Mouse (Mus musculus) common myeloid progenitor, adult 5-6 weeks (primary cell): ENCODE measurements around the gene Adamts3. TPM values are rescaled to one million over a fixed set of nuclear protein-coding genes. Genes with fewer than 3 reads are reported as not detected.
A peak's percentile ranks its signal among the peaks of the same experiment; 100 is the strongest.

ENCODE experiments used
- ATAC-seq: replicated peaks from 2 replicates; pipeline ENCODE4 v1.8.0; 2016; ENCODE audit warnings: low read depth, mild to moderate bottlenecking, moderate TSS enrichment, inconsistent platforms; ENCODE audit not compliant: poor library complexity, severe bottlenecking
- total RNA-seq: library from RNA; stranded (forward); fragments of 200-1000, 187-1606 nt; gene quantifications from 2 replicates; pipeline ENCODE4 v1.2.3, GENCODE M21; 2017

Adamts3 gene
- total RNA-seq, 1 experiment from 2014 or later = 13.4 TPM

DNA sequence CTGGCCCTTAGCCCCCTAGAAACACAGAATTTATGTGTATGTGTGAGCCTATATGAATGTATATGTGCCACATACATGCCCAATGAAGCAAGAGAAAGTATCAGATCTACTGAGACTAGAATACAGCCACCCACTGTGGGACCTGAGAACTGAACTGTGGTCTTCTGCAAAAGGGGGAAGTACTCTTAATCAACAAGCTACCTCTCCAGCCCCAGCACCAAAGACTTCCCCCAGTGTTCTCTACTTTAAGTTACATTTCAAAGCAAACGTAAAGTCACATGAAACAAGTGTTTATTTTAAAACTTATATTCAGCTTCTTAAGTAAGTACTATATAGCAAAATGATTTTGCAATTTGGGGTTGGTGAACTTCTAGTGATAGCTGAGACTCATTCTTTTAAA lies 62.0 kb downstream of the Adamts3 start:
- peak; percentile 58; the same call in 1 of the 2 replicates for ATAC-seq

DNA sequence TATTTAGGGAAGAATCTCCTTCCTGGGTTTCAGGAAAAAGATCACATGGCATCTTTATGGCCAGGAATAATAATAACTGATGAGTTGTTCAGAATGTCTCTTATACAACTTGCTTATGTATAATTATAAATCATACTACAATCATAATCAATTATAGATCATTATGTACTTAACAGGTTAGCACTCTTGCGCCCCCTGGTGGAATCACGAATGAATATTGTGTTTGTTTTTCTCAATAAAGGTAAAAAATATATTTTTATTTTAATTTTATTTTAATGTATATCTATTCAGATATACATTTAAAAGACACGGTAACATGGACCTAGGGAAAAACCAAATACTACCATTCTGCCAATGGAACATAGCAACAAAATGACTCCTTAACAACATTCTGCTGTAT lies 63.6 kb downstream of the Adamts3 start:
- ATAC-seq = no peak

DNA sequence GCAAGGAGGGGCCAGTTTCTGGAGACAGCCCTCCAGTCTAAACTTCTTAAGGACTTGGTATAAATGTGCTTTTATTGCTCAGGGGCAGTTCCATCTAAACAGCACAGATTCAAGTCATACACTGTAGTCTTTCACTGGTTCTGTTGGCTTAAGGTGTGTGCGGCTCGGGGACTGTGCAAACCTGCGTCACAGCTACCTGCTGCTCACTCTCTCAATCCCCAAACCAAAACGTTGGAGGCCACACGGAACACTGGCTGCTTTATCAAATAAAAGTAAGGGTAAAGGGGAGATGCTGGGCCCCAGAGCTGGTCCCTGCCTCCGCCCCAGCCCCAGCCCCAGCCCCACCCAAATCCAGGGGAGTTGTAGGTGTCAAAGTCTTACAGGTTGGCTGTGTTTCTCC lies 66.5 kb downstream of the Adamts3 start:
- no peak for ATAC-seq

DNA sequence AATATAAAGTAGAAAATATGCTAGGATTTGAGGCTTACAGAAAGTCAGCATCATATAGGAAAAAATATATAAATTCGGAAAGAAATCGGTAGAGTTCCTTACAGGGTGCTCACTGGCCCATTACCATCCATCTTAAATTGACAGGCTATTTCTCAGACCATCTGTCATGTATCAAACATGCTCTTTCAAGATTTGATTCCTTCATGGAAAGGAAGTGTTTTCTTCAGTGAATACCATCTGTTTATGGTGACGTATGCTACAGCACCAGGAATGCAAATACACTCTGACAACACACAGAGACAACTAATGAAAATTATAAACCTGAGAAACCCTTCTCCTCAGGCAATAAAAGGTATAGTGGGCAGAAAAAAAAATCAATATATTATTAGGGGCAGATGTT lies 68.6 kb downstream of the Adamts3 start:
- ATAC-seq = no peak

DNA sequence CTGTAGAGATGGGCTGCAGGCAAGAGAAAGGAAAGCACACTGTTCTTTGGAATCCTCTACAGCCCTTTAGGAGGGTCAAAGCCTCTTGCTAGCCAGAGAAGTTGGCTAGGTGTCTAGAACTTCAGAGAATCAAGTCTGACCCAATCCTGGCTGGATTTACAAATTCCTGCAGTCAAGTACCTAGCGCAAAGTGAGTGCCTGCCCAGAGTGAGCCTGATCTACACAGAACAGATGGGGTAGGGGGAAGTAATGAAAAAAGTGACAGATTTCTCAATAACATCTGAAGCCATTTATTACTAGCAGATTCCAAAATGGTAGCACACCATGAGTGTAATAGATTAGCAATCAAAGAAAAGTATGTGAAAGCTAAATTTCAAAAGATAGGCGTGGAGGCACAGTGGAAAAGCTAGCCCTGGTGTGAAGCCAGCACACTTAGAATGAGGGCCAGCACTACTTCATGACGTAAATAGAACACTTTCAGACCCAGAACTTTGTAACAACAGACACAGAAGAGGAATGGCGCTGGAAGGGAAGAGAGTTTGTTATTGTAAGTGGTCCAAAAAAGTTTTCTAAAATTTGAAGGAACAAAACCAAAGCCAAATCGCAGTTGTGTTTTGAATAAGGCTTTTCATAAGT lies 82.8 kb downstream of the Adamts3 start:
- ATAC-seq = no peak

DNA sequence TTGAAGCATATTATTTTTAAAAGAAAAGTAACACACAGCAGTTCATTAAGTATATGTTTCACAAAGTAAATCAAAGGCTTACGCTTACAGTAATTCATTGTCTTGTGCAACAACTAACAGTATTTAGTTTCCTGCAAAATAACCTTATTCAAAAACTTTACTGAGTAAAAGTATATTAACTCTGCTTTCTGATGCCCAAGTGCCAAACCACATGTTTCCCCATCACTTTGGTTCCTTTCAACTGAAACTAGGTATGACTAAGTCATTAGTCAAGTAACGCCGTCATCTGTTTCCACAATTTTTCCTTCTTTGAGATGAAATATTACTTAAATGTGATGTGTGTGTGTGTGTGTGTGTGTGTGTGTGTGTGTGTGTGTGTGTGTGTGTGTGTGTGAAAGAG lies 89.4 kb downstream of the Adamts3 start:
- ATAC-seq = no peak

DNA sequence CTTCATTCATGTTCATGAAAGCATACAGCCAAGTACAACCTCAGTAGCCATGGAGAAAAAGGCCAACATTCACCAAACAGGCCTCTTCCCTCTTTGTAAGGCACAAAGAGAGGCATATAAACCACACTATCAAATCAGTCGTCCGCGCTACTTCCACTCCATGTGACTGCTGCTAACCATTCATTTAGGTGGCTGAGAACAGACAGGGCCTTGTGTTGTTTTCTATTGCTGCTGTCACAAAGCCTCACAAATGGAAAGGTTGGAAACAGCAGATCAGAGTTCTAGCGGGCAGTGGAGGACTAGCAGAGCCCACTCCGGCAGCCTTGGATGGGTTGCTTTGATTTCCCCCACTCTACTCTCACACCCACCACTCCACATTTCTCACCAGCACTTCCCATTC lies 98.5 kb downstream of the Adamts3 start:
- ATAC-seq = no peak

DNA sequence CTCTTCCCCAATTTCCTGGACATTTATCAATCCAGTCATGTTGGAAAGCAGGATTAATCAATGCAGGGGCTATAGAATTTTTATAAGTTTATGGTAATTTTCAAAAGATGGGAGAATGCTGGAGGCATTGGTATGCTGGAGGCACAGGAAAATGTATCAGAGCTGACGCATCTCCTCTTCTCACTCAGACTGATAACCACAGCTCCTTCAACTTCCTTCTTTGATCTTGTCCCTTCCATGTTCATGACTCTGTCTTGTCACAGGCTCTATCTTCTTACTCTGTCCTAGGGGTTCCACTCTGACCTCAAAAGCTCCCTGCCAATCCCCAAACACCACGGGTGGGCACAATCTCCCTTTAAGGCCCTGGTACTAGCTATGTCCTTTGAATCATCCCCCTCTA lies 103.3 kb downstream of the Adamts3 start:
- ATAC-seq = no peak

DNA sequence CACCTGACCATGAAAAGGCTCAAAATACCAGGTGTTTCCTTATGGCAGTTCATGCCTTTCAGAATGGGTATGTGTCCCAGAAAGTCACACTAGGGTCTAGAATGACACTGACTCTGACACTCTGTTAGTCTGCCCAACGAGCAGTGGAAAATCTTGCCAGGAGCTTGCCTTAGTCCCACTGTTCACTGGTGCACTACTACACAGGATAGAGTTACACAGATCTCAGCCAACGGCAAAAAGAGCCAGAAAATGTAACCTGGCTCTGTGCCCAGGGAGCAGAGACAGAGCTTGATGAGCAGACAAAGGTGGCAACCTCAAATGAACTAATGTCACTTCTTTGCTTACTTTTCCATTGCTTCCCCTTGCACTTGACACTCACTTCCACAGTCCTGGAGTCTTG lies 104.5 kb downstream of the Adamts3 start:
- no peak for ATAC-seq

DNA sequence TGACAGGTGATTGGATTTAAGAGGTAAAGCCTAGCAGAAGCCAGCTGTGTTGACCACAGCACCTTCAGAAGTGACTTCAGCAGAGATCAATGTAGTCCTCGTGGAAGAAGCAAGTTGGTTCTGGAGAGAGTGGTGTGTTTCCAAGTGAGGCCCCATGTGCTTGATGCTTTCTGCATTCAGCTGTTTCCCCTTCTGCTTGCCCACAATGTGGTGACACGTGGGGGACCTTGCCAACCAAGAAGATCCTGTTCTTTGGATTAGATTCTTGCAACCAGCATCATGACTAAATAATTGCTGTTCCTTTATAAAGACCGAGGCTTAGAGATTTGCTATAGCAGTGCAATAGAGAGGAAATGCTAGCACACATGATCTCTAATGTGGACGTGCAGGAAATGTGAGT lies 105.7 kb downstream of the Adamts3 start:
- ATAC-seq = no peak

DNA sequence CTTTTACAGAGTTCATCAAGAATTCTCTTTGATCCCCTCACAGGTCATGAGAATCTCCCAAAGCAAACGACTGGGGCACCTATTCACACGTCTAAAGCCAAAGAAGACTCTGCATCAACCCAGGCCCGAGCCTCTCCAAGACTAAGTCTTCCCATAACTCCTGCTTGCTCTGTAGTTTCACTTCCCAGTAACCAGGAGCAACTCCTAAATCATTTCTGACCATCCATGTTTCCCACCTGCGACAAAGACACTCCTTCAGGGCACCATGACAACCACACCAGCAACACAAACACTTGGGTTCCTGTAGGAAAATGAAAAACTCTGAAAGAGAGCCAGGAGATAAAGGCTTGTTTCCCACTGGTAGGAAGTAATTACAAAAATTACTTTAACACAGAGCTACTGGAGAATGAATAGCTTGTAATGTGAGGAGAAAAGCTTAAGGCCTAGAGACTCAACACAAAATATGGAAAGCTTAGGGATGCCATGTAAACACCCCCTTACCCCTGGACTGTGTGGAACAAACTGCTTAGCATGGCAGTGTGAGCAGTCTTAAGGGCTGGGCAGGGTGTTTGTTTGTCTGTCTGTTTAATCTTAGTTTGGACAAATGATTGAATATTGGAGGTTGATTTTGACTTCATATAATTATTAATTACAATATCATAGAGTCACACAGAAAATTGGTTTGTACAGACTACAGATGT lies 112.3 kb downstream of the Adamts3 start:
- no peak for ATAC-seq

DNA sequence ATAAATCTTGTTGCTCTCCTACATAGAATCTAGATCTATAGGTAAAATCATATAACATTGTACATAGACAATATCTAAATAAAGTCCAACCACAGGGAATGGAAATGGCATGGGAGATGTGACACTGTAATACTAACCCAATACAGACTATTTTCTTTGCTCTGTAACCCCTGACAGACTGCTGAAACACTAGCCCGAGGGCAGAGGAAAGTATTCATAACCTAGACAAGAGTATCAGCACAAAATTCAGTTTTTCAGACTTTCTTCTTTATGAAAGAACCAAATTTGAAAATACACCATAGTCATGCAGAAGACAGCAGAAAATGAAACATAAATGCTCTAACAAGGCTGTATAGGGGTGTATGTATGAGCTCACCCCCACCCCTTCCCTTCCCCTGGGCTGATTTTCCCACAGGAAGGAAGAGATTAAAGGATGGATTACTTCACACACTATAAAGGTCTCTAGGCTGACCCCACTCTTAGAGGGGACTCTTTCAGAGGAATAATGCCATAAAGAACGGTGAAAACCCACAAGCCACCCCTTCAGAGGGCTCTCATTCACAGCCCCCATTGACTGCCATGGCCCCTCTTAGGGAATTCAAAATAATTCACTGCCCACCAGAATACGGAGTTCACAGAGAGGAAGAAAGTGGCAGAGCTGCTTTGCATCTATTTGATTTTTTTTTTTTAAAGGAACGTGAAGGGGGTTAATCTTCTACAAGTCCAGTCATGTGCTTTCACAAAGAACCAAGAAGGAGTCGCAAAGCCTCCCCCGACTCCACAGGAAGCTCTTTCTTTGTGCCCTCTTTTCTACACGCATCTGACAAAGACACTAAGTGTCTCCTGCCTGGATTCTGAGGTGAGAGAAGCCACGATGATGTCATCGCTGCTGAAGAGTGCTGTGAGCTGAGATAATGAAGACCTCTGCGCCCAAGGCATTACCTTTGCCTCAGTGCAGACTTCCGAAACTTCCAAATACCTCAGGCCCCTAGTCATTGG lies 119.6 kb downstream of the Adamts3 start:
- no peak for ATAC-seq

DNA sequence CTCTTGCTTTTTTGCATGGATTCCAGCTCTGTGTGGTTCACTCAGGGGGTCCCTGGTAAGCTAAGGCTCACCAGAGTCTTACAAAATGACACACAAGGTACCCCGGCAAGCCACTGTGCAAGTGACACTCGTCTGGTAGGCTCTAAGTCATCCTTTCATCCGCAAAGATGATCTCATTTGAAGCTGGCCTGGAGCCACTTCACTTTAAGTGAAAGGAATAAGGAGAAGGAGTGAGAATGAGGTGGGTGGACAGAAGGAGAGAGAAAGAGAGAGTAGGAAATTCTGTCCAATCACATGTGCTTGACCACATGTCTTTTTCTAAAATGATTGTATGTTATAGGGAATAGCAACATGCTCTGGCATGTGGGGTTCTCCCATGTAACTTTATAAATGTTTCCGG lies 122.8 kb downstream of the Adamts3 start:
- ATAC-seq = no peak

DNA sequence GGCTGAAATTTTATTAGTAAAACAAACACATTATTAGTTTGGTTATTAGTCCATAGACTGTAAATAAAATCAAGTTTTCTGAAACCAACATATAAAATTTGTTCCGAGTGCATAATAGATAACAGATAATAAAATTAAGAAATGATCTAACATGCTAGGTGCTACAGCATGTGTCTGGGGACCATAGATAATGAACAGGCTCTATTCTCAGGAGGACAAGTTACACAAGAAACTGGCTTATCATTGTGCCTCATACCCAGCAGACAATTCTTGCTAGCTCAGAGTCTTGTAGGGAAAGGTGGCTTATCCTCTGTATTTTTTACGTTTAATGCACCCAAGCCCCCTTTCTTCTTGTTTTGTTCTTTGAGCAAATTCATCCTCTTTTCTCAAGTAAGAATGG lies 131.3 kb downstream of the Adamts3 start:
- peak; percentile 74; the same call in 1 of the 2 replicates for ATAC-seq

DNA sequence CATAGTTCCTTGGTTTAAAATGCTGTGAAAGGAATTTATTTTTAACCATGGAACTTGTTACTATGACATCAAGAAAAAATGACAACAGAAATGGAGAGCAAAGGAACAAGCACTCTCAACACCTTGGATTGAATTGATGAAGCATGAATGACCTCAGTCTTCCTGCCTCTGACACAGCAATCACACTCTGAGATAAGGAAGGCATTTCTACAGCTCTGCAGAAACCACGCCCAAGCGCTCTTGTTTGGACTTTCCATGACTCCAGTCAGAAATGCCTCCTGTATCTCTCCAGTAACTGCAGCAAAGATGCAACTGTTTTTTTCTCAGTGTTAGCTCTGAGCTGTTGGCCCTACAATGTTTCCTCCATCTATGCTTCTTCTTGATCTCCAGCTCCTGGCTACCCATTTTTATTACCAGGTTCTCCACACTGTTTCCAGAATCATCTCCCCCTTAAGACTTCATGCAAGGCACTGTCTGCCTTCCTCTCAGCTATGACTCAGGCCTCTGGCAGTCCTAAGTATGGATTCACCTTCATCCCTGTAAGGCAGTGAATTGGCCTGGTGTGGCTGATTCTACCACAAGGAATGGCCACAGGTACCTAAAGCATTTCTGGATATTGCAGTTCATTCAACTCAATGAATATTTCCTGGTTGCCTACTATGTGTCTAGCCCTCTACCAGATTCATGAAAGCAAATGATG lies 134.8 kb downstream of the Adamts3 start:
- ATAC-seq = peak; percentile 78

DNA sequence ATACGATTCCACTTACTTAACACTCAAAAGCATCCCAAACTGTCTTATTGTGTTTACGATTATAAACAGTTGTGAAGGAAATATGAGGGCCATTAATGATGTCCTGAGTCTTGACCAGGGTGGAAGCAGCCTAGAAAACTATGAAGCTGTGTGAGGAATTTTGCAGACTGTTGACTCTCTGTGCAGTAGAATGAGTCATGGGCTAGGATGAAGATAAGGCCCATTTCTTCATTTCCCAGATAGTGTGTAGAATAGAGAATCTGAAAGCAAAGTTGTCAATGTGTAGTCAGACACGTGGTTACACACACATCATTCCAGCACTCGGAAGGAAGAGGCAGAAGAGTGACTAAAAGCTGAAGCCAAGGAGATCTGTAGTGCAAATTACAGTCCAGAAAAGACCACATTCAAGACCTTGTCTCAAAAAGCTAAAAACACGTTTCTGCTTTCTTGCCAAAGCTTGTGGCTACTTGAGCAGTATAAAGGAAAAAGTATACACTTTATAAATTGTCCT lies 135.9 kb downstream of the Adamts3 start:
- ATAC-seq = no peak

DNA sequence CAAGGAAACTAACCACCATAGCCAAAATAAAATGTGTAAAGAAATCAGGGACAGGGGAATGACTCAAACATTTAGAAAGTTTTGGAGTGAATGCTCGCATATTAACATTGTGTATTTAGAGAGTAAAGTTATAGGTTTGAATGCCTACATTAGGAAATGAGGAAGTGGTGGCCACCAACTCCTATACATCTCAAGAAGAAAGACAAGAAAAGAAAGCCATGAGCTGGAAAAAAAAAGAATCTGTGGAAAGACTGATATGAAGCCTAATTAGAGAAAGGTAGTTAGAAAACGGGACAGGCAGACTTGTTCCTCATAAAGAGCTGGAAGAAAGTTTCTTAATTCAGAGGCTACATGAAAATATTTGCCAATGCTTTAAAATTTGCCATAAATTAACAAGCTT lies 138.0 kb downstream of the Adamts3 start:
- ATAC-seq = no peak

DNA sequence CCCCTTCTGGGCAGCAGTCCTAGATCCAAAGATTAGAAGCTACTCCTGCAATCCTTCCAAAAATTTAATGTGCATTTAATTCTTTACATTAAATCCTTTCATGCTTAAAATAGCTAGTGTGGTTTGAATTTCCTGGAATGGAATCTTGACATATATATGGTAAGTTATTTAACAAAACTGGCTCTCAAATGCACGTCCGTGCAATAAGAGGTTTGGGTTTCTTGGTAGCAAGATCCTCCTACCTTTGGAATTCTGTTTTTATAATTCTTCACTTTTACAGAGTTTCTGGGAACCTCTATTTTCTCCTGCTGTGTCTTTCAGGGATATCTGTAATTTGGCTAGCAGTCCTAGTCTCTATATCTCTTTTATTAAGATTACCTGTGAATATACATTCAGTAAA lies 148.4 kb downstream of the Adamts3 start:
- no peak for ATAC-seq

DNA sequence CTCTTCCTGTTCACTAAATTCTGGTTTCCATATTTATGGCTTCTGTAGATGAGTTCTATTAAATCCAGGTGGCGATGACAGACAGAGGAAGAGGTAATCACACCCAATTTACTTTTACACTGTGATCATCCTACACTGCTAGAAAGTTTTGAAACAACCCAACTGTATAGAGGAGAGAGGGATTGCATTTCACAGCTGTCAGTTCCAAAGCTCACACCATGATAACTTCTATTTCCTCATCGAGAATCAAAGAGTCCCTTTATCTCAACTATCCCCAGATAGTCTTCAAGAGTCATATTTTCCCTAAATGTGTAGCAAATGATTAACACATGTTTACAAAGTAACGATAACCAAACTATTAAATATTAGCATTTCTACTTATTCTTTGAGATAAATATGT lies 152.7 kb downstream of the Adamts3 start:
- ATAC-seq = no peak

DNA sequence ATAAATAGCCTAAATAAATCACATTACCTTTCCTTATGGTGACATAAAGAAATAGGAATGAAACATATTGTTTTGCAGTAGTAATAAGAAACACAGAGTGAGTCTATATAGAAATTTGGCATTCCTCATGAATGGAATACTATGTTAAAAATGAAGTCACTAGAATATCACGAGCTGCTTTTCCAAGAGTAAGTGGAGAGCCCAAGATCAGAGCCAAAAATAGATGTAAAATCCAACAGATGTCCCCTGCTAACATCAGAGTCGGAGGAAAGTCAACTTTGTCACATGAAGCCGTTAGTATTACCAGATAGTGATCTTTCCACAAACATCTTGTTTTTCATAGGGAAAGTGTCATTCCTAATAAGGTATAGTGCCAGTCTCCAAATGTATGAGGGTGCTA lies 155.0 kb downstream of the Adamts3 start:
- ATAC-seq = no peak
